Mouse (Mus musculus): ENCODE results near the gene Coil.
A peak's percentile ranks its signal among the peaks of the same experiment; 100 is the strongest.
"Not testable (repeated sequence)": the region's sequence is repeated elsewhere in the genome, so short reads cannot be mapped to it uniquely, and the experiment has no call there.

Coil gene

GRCm38 (mm10) chr11:88966881-88967361, 3.1 kb upstream of the Coil start, which contains the start of gene Elobl:
Gene Elobl, minus strand, starts transcription at chr11:88966931.
- no peak for DNase-seq (ENCODE audit: low read depth, low spot score)

GRCm38 (mm10) chr11:88973776-88974701, 4.0 kb downstream of the Coil start:
- peak; percentile 95 for DNase-seq (ENCODE audit: low read depth, low spot score)

DNA sequence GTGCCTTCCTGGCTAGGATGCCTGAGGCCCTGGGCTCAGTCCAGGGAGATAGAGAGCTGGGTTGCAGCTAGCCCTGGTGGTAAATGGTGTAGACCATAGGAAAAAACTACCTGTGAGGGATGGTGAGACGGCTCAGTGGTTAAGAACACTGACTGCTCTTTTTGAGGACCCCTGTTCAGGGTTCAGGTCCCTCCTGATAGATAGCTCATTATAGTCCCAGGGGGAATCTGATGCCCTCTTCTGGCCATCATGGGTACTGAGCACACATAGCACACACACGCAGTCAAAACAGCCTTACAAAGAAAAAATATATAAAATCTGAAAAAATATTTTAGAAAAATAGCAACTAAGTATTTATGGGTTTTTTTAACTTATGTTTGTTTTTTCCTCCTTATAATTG, 6.3 kb downstream of the Coil start:
- peak; percentile 71 for DNase-seq (ENCODE audit: low read depth, low spot score)

DNA sequence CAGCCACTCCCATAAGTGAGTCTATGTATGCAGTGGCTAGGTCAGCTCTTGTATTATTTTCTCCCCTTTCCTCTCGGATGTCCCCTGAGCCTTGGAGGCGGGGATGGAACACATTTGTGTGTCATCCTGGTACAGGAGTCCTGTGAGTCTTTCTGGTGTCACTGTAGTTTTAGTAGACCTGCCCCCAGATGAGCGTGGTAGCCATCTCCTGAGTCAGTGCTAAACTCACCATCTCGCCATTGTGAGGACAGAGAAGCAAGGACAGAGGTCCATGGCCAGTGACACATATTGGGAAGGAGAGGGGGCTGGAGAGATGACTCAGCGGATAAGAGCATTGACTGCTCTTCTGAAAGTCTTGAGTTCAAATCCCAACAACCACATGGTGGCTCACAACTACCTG, 7.1 kb downstream of the Coil start:
- DNase-seq (ENCODE audit: low read depth, low spot score), result no peak

DNA sequence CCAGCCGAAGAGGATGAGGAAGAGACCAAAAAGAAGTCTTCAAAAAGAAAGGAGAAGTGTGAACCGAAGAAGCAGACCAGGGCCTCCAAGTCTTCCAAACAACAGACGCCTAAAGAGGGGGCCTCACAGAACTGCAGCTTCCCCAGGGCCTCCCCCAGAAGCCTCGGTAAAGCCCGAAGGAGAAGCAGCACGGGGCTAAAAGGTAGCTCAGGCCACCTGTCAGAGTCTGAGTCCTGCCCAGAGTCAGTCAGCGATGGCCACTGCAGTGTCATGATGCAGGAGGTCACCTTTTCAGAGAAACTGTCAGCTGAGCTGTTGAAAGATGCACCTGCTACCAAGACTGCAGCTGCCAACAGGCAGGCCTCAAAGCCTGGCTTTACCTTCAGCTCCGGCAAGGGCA, 11.3 kb downstream of the Coil start:
- peak; percentile 73 for DNase-seq (ENCODE audit: low read depth, low spot score)

DNA sequence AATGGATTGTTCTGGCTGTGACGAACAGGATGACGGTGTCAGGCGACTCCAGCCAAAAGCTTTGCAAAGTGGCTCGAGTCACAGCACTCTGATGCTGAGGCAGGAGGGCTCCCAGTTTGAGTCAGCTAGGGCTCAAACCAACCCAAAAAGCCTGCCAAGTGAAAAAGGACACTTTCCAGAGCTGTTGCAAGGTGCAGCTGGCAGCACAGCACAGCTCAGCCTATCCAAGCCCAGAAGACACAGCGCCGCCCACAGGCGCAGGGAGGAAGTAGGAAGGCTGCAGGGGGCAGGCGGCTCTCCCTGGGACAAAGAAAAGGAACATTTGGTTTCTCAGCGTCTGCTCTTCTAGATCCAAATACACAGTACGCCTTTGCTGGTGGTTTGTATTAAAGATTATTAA, 16.6 kb downstream of the Coil start:
- no peak for DNase-seq (ENCODE audit: low read depth, low spot score)

DNA sequence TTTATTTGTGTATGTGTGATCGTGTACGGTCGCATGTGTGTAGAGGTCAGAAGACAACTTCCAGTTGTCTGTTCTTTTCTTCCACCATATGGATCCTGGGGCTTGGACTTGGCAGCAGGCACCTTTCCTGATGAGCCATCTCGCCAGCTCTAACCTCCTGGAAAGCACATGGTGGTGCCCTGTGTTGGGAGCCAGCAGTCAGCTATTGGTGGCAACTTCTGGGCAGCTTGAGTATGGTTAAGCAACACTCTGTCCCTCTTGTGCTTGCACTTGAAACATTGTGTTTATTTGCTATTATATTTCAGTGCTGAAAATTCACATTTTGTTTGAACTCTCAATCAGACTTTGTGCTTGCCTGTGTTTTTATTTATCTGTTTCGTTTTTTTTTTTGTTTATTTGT, 18.9 kb downstream of the Coil start:
- DNase-seq (ENCODE audit: low read depth, low spot score), result no peak

DNA sequence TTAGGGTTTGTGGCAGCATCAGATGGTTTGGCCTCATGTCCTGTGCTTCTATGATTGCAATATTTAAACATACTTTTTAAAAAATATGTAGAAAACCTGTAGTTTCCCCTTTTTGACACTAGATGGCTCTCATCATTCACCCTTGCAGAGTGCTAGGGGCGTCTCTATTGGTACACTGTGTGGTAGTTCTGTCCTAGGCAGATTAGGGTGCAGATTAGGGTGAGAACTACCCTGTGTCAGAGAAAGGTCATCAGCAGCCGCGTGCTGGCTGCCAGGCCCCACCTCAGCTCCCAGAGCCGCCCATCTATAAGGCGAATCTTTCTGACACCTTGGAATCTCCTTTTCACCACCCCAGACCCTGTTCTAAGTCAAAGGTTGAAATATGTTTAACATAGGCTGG, 19.5 kb downstream of the Coil start:
- DNase-seq (ENCODE audit: low read depth, low spot score), result peak; percentile 44

- no peak for DNase-seq (ENCODE audit: low read depth, low spot score)
Measured at GRCm38 (mm10) chr11:88993186-88993585, 23.1 kb downstream of the Coil start.

- DNase-seq (ENCODE audit: low read depth, low spot score), result peak; percentile 82
Measured at GRCm38 (mm10) chr11:88993625-88994024, 23.6 kb downstream of the Coil start.

GRCm38 (mm10) chr11:88994492-88994891, 24.4 kb downstream of the Coil start:
- DNase-seq (ENCODE audit: low read depth, low spot score), result no peak

GRCm38 (mm10) chr11:88995616-88996015, 25.6 kb downstream of the Coil start:
- DNase-seq (ENCODE audit: low read depth, low spot score), result no peak

DNA sequence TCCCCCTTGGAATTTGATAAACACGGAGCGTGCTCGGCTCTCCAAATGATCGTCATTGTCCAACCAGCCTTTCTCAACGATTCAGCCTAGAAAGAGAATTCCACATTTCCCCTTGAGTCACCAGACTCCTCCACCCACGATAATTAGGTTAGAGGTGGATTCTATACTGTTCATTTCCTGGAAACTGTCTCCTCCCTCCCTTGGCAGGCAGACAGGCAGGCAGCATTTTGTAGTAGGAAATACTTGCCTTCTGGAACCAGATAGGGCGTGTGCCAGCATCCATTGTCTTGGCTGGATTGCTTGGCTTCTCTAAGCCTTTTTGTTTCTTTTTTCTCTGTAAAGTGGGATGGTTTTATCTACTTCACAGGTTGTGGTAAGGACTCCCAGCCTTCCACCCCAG, 26.4 kb downstream of the Coil start:
- no peak for DNase-seq (ENCODE audit: low read depth, low spot score)

DNA sequence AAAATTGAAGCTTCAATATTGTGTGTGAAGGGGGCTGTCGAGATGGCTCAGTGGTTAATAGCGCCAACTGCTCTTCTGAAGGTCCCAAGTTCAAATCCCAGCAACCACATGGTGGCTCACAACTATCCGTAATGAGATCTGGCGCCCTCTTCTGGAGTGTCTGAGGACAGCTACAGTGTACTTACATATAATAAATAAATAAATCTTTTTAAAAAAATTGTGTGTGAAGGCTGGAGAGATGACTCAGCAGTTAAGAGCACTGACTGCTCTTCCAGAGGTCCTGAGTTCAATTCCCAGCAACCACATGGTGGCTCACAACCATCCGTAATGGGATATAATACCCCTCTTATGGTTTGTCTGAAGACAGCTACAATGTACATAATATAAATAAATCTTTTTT, 27.3 kb downstream of the Coil start:
- DNase-seq (ENCODE audit: low read depth, low spot score), result not testable (repeated sequence)

DNA sequence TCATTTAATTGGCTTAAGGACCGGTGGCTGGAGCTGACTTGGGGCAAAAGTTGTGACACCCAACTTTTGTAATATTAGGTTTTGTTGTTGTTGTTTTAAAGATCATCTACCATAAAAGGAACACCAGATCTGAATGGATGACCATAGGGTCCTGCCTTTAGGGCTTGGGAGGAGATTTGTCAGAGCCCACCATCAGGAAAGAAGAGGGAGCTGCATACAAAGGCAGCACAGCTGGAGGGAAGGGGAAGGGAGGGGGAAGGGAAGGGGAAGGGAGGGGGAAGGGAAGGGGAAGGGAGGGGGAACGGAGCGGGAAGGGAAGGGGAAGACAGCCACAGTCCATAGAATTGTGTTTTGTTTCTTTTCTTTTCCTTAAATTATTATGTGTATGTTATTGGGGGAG, 28.4 kb downstream of the Coil start:
- DNase-seq (ENCODE audit: low read depth, low spot score), result no peak

DNA sequence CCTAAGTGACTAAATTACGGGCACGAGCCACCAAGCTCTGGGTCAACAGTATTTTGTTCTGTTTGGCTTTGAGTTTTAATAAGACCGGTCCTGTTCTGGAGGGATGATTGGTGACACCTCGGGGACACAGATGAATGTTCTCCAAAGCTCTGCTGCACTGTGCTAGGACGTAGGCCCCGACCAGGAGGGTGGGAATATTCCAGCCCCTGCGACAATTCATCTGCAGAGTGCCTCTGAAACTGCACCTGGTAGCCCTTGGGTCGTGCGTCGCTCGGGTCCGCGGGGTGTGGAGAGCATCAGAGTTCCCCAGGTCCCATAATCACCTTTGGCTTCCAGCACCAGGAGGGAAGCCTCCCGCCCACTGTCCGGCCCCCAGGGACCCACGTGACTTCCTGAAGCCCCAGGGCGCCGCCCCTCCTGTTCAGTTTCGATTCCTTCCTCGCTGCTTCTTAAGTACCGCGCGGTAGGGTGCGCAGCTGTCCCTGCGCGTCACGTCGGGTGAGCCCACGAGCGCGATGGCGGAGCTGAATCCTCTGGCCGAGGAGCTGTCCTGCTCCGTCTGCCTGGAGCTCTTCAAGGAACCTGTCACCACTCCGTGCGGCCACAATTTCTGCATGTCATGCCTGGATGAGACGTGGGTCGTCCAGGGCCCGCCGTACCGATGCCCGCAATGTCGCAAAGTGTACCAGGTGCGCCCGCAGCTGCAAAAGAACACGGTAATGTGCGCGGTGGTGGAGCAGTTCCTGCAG, 29.1 kb downstream of the Coil start, which contains the start of gene Trim25:
Gene Trim25, plus strand, starts transcription at position 403 of the 749 bp plus-strand sequence.
- DNase-seq (ENCODE audit: low read depth, low spot score), result peak; percentile 98

DNA sequence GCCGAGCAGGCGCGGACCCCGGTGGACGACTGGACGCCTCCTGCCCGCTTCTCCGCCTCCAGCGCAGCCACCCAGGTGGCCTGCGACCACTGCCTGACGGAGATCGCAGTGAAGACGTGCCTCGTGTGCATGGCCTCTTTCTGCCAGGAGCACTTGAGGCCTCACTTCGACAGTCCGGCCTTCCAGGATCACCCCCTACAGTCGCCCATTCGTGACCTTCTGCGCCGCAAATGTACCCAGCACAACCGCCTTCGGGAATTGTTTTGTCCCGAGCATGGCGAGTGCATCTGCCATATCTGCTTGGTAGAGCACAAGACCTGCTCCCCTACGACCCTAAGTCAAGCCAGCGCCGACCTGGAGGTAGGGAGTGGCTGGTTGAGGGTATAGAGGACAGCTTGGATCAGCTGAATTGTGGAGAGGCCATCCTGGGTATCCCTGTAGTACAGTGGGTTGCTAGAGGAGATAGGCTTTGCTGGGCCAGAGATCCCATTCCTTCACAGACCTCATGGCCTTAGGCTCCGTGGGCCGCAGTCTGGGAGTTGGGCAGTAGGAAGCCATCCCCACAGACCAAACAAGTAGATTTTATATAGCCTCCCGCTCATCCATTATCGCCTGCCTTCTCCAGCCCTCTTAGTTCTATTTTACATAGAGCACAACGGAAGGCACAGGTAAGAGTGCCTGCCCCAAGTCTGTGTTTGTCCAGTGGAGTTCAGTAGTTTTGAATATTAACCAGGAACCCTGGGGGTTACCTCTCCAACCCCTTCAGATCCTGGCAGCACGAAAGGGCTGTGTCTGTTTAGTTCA, 29.9 kb downstream of the Coil start:
- peak; percentile 52 for DNase-seq (ENCODE audit: low read depth, low spot score)

GRCm38 (mm10) chr11:89000527-89000819, 30.4 kb downstream of the Coil start:
- no peak for DNase-seq (ENCODE audit: low read depth, low spot score)

GRCm38 (mm10) chr11:89001569-89001968, 31.5 kb downstream of the Coil start:
- DNase-seq (ENCODE audit: low read depth, low spot score), result no peak

- DNase-seq (ENCODE audit: low read depth, low spot score), result no peak
Measured at GRCm38 (mm10) chr11:89002068-89002467, 32.0 kb downstream of the Coil start.

- no peak for DNase-seq (ENCODE audit: low read depth, low spot score)
Measured at GRCm38 (mm10) chr11:89002621-89003020, 32.6 kb downstream of the Coil start.

GRCm38 (mm10) chr11:89003078-89003477, 33.0 kb downstream of the Coil start:
- no peak for DNase-seq (ENCODE audit: low read depth, low spot score)

All from A20 (cell line).